Mouse (Mus musculus): ENCODE results near the gene Wt1.

GRCm38 (mm10) chr2:105219664-105220063 is 93.3 kb downstream of the Wt1 start:
- no peak for TF ChIP-seq CTCF (IDR thresholded peaks at IDR 0.05; ENCODE audit: extremely low read depth, insufficient read depth, insufficient read length, insufficient replicate concordance)
- no peak for TF ChIP-seq POLR2A (IDR thresholded peaks at IDR 0.05; ENCODE audit: low read depth, low read length)
